Mouse (Mus musculus): ENCODE measurements at regions not wholly inside any gene's neighbourhood (a gene's known extent, or its start where the extent isn't known, plus 50 kb on each side); places are given as distances from the start of the nearest gene placed in this dataset.

DNA sequence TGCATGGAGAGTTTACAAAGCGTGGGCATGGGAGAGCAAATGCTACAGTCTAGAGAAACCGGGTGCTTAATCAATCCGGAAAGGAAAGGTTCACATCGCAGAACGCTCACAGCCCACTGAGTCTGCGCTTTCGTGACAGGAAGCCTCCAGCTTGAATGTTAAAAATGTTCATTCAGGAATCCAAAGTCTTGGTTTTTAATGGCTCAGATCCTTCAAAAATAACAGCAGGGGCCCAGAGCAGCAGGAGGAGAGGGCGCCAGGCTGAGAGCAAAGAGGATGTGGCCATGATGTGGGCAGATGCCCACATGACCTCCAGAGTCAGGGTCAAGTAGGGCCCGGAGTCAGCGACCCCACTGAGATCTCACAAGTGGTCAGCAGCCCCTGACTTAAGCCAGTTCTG lies 409.4 kb downstream of the Wdr11 start:
- TF ChIP-seq EP300 (IDR thresholded peaks at IDR 0.05; ENCODE audit: low read depth), result no peak
- no peak for TF ChIP-seq CTCF (IDR thresholded peaks at IDR 0.05; ENCODE audit: low read depth)
- H3K27me3 ChIP-seq (ENCODE audit: control insufficient read depth, insufficient read depth, low read length), result no peaks in the 10 kb centered on the region
- no peaks in the 10 kb centered on the region for H3K36me3 ChIP-seq (replicated peaks; ENCODE audit: control insufficient read depth, insufficient read depth, low read depth)
- DNase-seq (ENCODE audit: low read depth in 3 of 3, low spot score in 3 of 3) (no peak), ATAC-seq (ENCODE audit: insufficient read depth) (no peak)
- H3K9ac ChIP-seq (replicated peaks), result no peak overlapping the region
- WGBS (ENCODE audit: insufficient replicate concordance), result 61% methylated on average over 10 of the region's 10 CpGs
- H3K4me3 ChIP-seq (ENCODE audit: insufficient read depth in 1 of 2, low read depth in 2 of 2, low read length in 2 of 2), result no peak overlapping the region
- H3K9me3 ChIP-seq (ENCODE audit: control insufficient read depth, low read length), result no peaks in the 10 kb centered on the region
- no peak overlapping the region for H3K4me2 ChIP-seq (ENCODE audit: low read depth)
- H3K4me1 ChIP-seq (replicated peaks; ENCODE audit: control insufficient read depth in 2 of 2, insufficient read depth in 2 of 2, low read length in 1 of 2), result no peaks in the 10 kb centered on the region
- H3K27ac ChIP-seq, result no peak overlapping the region

GRCm38 (mm10) chr7:130002002-130002401 lies 410.3 kb downstream of the Wdr11 start:
- DNase-seq (ENCODE audit: low read depth in 3 of 3, low spot score in 3 of 3) (peak in 1 of 3 experiments; percentile 14), ATAC-seq (ENCODE audit: insufficient read depth) (no peak)
- Histone ChIP-seq H3K9me3 (ENCODE audit: control insufficient read depth, low read length) (no peaks in the 10 kb centered on the region), H3K4me3 (ENCODE audit: insufficient read depth in 1 of 2, low read depth in 2 of 2, low read length in 2 of 2) (no peak overlapping the region), H3K36me3 (replicated peaks; ENCODE audit: control insufficient read depth, insufficient read depth, low read depth) (no peaks in the 10 kb centered on the region), H3K4me1 (replicated peaks; ENCODE audit: control insufficient read depth in 2 of 2, insufficient read depth in 2 of 2, low read length in 1 of 2) (no peaks in the 10 kb centered on the region), H3K27ac (no peak overlapping the region), H3K27me3 (ENCODE audit: control insufficient read depth, insufficient read depth, low read length) (no peaks in the 10 kb centered on the region), H3K4me2 (ENCODE audit: low read depth) (no peak overlapping the region), H3K9ac (replicated peaks) (no peak overlapping the region)
- TF ChIP-seq EP300 (IDR thresholded peaks at IDR 0.05; ENCODE audit: low read depth) (no peak), CTCF (IDR thresholded peaks at IDR 0.05; ENCODE audit: low read depth) (no peak)
- 62% methylated on average over 12 of the region's 12 CpGs for whole genome bisulfite sequencing (ENCODE audit: insufficient replicate concordance)

DNA sequence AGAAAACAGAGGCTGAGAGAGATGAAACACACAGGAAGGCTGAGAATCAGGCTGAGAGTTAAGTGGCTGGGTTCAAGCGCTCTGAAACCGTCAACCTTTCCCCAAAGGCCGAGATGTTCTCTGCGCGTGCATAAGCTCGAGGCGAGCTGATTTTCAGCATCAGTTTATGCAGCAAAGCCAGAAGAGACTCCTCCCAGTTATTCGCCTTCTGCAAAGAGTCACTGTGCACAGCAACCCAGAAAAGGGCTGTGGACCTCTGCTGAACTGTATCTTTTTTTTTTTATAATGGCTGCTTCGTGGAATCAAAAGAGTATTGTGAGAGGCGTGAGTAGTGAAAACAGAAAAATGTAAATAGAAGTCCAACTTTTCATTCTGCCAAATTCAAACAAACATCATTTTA lies 413.7 kb downstream of the Wdr11 start:
- no peak for DNase-seq (ENCODE audit: low read depth in 3 of 3, low spot score in 3 of 3)
- H3K9ac ChIP-seq (replicated peaks), result no peak overlapping the region
- H3K27ac ChIP-seq, result no peak overlapping the region
- TF ChIP-seq CTCF (IDR thresholded peaks at IDR 0.05; ENCODE audit: low read depth), result no peak
- no peak for TF ChIP-seq EP300 (IDR thresholded peaks at IDR 0.05; ENCODE audit: low read depth)
- no peaks in the 10 kb centered on the region for H3K9me3 ChIP-seq (ENCODE audit: control insufficient read depth, low read length)
- H3K36me3 ChIP-seq (replicated peaks; ENCODE audit: control insufficient read depth, insufficient read depth, low read depth), result no peaks in the 10 kb centered on the region
- H3K27me3 ChIP-seq (ENCODE audit: control insufficient read depth, insufficient read depth, low read length), result no peaks in the 10 kb centered on the region
- no peaks in the 10 kb centered on the region for H3K4me1 ChIP-seq (replicated peaks; ENCODE audit: control insufficient read depth in 2 of 2, insufficient read depth in 2 of 2, low read length in 1 of 2)
- no peak overlapping the region for H3K4me2 ChIP-seq (ENCODE audit: low read depth)
- 63% methylated on average over 10 of the region's 10 CpGs for WGBS (ENCODE audit: insufficient replicate concordance)
- ATAC-seq (ENCODE audit: insufficient read depth), result no peak
- H3K4me3 ChIP-seq (ENCODE audit: insufficient read depth in 1 of 2, low read depth in 2 of 2, low read length in 2 of 2), result no peak overlapping the region

- 31% methylated on average over 6 of the region's 6 CpGs for WGBS (ENCODE audit: insufficient replicate concordance)
- no peaks in the 10 kb centered on the region for H3K9me3 ChIP-seq (ENCODE audit: control insufficient read depth, low read length)
- no peaks in the 10 kb centered on the region for H3K27me3 ChIP-seq (ENCODE audit: control insufficient read depth, insufficient read depth, low read length)
- H3K36me3 ChIP-seq (replicated peaks; ENCODE audit: control insufficient read depth, insufficient read depth, low read depth), result no peaks in the 10 kb centered on the region
- no peaks in the 10 kb centered on the region for H3K4me1 ChIP-seq (replicated peaks; ENCODE audit: control insufficient read depth in 2 of 2, insufficient read depth in 2 of 2, low read length in 1 of 2)
- DNase-seq (ENCODE audit: low read depth in 3 of 3, low spot score in 3 of 3) (no peak), ATAC-seq (ENCODE audit: insufficient read depth) (no peak)
- no peak for TF ChIP-seq CTCF (IDR thresholded peaks at IDR 0.05; ENCODE audit: low read depth)
- TF ChIP-seq EP300 (IDR thresholded peaks at IDR 0.05; ENCODE audit: low read depth), result no peak
- H3K27ac ChIP-seq, result no peak overlapping the region
- no peak overlapping the region for H3K4me3 ChIP-seq (ENCODE audit: insufficient read depth in 1 of 2, low read depth in 2 of 2, low read length in 2 of 2)
- no peak overlapping the region for H3K4me2 ChIP-seq (ENCODE audit: low read depth)
- no peak overlapping the region for H3K9ac ChIP-seq (replicated peaks)
Measured at GRCm38 (mm10) chr7:130007993-130008583, 416.4 kb downstream of the Wdr11 start.

GRCm38 (mm10) chr7:130008591-130009418 lies 417.1 kb downstream of the Wdr11 start:
- DNase-seq (ENCODE audit: low read depth in 3 of 3, low spot score in 3 of 3), result no peak
- Histone ChIP-seq H3K36me3 (replicated peaks; ENCODE audit: control insufficient read depth, insufficient read depth, low read depth) (no peaks in the 10 kb centered on the region), H3K4me3 (ENCODE audit: insufficient read depth in 1 of 2, low read depth in 2 of 2, low read length in 2 of 2) (no peak overlapping the region), H3K9ac (replicated peaks) (no peak overlapping the region), H3K4me2 (ENCODE audit: low read depth) (no peak overlapping the region), H3K27ac (no peak overlapping the region), H3K9me3 (ENCODE audit: control insufficient read depth, low read length) (no peaks in the 10 kb centered on the region), H3K27me3 (ENCODE audit: control insufficient read depth, insufficient read depth, low read length) (no peaks in the 10 kb centered on the region), H3K4me1 (replicated peaks; ENCODE audit: control insufficient read depth in 2 of 2, insufficient read depth in 2 of 2, low read length in 1 of 2) (no peaks in the 10 kb centered on the region)
- no peak for ATAC-seq (ENCODE audit: insufficient read depth)
- TF ChIP-seq EP300 (IDR thresholded peaks at IDR 0.05; ENCODE audit: low read depth), result no peak
- TF ChIP-seq CTCF (IDR thresholded peaks at IDR 0.05; ENCODE audit: low read depth), result no peak
- WGBS (ENCODE audit: insufficient replicate concordance), result 49% methylated on average over 12 of the region's 12 CpGs
